Mouse (Mus musculus): Measurements from ENCODE around the gene Nfyb. TPM values are rescaled to one million over a fixed set of nuclear protein-coding genes. Genes with fewer than 3 reads are reported as not detected.

Nfyb gene
- polyA plus RNA-seq, 1 experiment from 2014 or later = 39.9 TPM

GRCm38 (mm10) chr10:82742578-82742977 is 21.4 kb downstream of the Nfyb start:
- Histone ChIP-seq H3K4me1 (ENCODE audit: control insufficient read depth, insufficient read depth, low read length) (no peaks in the 10 kb centered on the region), H3K4me3 (replicated peaks; ENCODE audit: low read length) (no peak overlapping the region), H3K27ac (ENCODE audit: low read length) (no peak overlapping the region), H3K4me2 (ENCODE audit: low read depth, low read length) (no peak overlapping the region), H3K9me3 (replicated peaks; ENCODE audit: control insufficient read depth, low read length) (no peaks in the 10 kb centered on the region), H3K27me3 (ENCODE audit: control insufficient read depth, insufficient read depth, low read length) (no peaks in the 10 kb centered on the region), H3K9ac (ENCODE audit: low read length) (no peak overlapping the region), H3K36me3 (ENCODE audit: control insufficient read depth, insufficient read depth, low read length) (peaks cover 15% of the 10 kb centered on the region; the same call in 1 of the 2 replicates)
- WGBS = 81% methylated on average over 1 of the region's 1 CpGs
- no peak for ATAC-seq (ENCODE audit: insufficient read depth, low FRiP score)

GRCm38 (mm10) chr10:82741876-82742275 is 22.1 kb downstream of the Nfyb start:
- no peak for ATAC-seq (ENCODE audit: insufficient read depth, low FRiP score)

GRCm38 (mm10) chr10:82741354-82741753 is 22.6 kb downstream of the Nfyb start:
- ATAC-seq (ENCODE audit: insufficient read depth, low FRiP score) = no peak
- no peak overlapping the region for H3K27ac ChIP-seq (ENCODE audit: low read length)
- WGBS = 84% methylated on average over 8 of the region's 8 CpGs
- H3K36me3 ChIP-seq (ENCODE audit: control insufficient read depth, insufficient read depth, low read length) = peaks cover 15% of the 10 kb centered on the region; the same call in 1 of the 2 replicates
- H3K4me2 ChIP-seq (ENCODE audit: low read depth, low read length) = no peak overlapping the region
- H3K4me1 ChIP-seq (ENCODE audit: control insufficient read depth, insufficient read depth, low read length) = no peaks in the 10 kb centered on the region
- H3K27me3 ChIP-seq (ENCODE audit: control insufficient read depth, insufficient read depth, low read length) = no peaks in the 10 kb centered on the region
- no peak overlapping the region for H3K9ac ChIP-seq (ENCODE audit: low read length)
- H3K4me3 ChIP-seq (replicated peaks; ENCODE audit: low read length) = no peak overlapping the region
- no peaks in the 10 kb centered on the region for H3K9me3 ChIP-seq (replicated peaks; ENCODE audit: control insufficient read depth, low read length)

More at GRCm38 (mm10) chr10:82741876-82742275, 22.1 kb downstream of the Nfyb start:
- Histone ChIP-seq H3K27me3 (ENCODE audit: control insufficient read depth, insufficient read depth, low read length) (no peaks in the 10 kb centered on the region), H3K27ac (ENCODE audit: low read length) (no peak overlapping the region), H3K9me3 (replicated peaks; ENCODE audit: control insufficient read depth, low read length) (no peaks in the 10 kb centered on the region), H3K4me3 (replicated peaks; ENCODE audit: low read length) (no peak overlapping the region), H3K9ac (ENCODE audit: low read length) (no peak overlapping the region), H3K4me1 (ENCODE audit: control insufficient read depth, insufficient read depth, low read length) (no peaks in the 10 kb centered on the region), H3K36me3 (ENCODE audit: control insufficient read depth, insufficient read depth, low read length) (peaks cover 15% of the 10 kb centered on the region; the same call in 1 of the 2 replicates), H3K4me2 (ENCODE audit: low read depth, low read length) (no peak overlapping the region)
- 85% methylated on average over 4 of the region's 4 CpGs for WGBS

- peak; percentile 65; the same call in 1 of the 2 replicates for ATAC-seq (ENCODE audit: insufficient read depth, low FRiP score)
- Histone ChIP-seq H3K9me3 (replicated peaks; ENCODE audit: control insufficient read depth, low read length) (no peaks in the 10 kb centered on the region), H3K27ac (ENCODE audit: low read length) (peak overlapping the region; percentile 64), H3K9ac (ENCODE audit: low read length) (peak overlapping the region; percentile 89), H3K4me2 (ENCODE audit: low read depth, low read length) (peak overlapping the region; percentile 87), H3K27me3 (ENCODE audit: control insufficient read depth, insufficient read depth, low read length) (no peaks in the 10 kb centered on the region), H3K4me3 (replicated peaks; ENCODE audit: low read length) (peak overlapping the region; percentile 91), H3K4me1 (ENCODE audit: control insufficient read depth, insufficient read depth, low read length) (peaks cover 5% of the 10 kb centered on the region), H3K36me3 (ENCODE audit: control insufficient read depth, insufficient read depth, low read length) (no peaks in the 10 kb centered on the region)
- WGBS = under 1% methylated on average over 57 of the region's 59 CpGs
These were observed 64.5 kb downstream of the Nfyb start for GRCm38 (mm10) chr10:82699296-82699941.

- H3K27me3 ChIP-seq (ENCODE audit: control insufficient read depth, insufficient read depth, low read length) = no peaks in the 10 kb centered on the region
- H3K4me1 ChIP-seq (ENCODE audit: control insufficient read depth, insufficient read depth, low read length) = peaks cover 5% of the 10 kb centered on the region
- H3K9ac ChIP-seq (ENCODE audit: low read length) = peak overlapping the region; percentile 89
- no peaks in the 10 kb centered on the region for H3K36me3 ChIP-seq (ENCODE audit: control insufficient read depth, insufficient read depth, low read length)
- H3K4me2 ChIP-seq (ENCODE audit: low read depth, low read length) = peak overlapping the region; percentile 87
- peak overlapping the region; percentile 68 for H3K27ac ChIP-seq (ENCODE audit: low read length)
- peak; percentile 96 for ATAC-seq (ENCODE audit: insufficient read depth, low FRiP score)
- H3K4me3 ChIP-seq (replicated peaks; ENCODE audit: low read length) = peak overlapping the region; percentile 91
- under 1% methylated on average over 42 of the region's 42 CpGs for WGBS
- no peaks in the 10 kb centered on the region for H3K9me3 ChIP-seq (replicated peaks; ENCODE audit: control insufficient read depth, low read length)
These were observed 65.2 kb downstream of the Nfyb start for GRCm38 (mm10) chr10:82698712-82699261.

Other genes starting within 250 kb of the Nfyb start
- gene 1190007I07Rik, start 140.9 kb downstream of the Nfyb start, polyA plus RNA-seq (2015; fragmentation: Nextera tagmentation; extraction: Ambion mirVana) = 36.2 and 42.1 TPM in 2 replicates
- 105 and 111 TPM in 2 replicates for gene Tdg, start 134.3 kb downstream of the Nfyb start, polyA plus RNA-seq (2015; fragmentation: Nextera tagmentation; extraction: Ambion mirVana)
- 9.1 and 9.7 TPM in 2 replicates for gene Glt8d2, start 73.5 kb downstream of the Nfyb start, polyA plus RNA-seq (2015; fragmentation: Nextera tagmentation; extraction: Ambion mirVana)
- 36.0 and 45.1 TPM in 2 replicates for gene Hcfc2, start 68.0 kb downstream of the Nfyb start, polyA plus RNA-seq (2015; fragmentation: Nextera tagmentation; extraction: Ambion mirVana)
- 77.4 and 79.4 TPM in 2 replicates for gene Txnrd1, start 69.8 kb upstream of the Nfyb start, polyA plus RNA-seq (2015; fragmentation: Nextera tagmentation; extraction: Ambion mirVana)
- 0.40 and 0.46 TPM in 2 replicates for gene Eid3, start 102.5 kb upstream of the Nfyb start, polyA plus RNA-seq (2015; fragmentation: Nextera tagmentation; extraction: Ambion mirVana)
- 0.85 and 1.1 TPM in 2 replicates for gene Chst11, start 221.4 kb upstream of the Nfyb start, polyA plus RNA-seq (2015; fragmentation: Nextera tagmentation; extraction: Ambion mirVana)